Mouse (Mus musculus) natural killer cell, adult 2 months (primary cell): ENCODE data around the gene Irx3.

Experiments used
- DNase-seq, 2 experiments: peaks; one replicate each; pipeline ENCODE4 v3.0.0; 2022; ENCODE audit warnings: low spot score in 2 of 2

Irx3 gene

GRCm38 (mm10) chr8:91801241-91801811 lies 541 bp downstream of the Irx3 start:
- DNase-seq, result no peak

- no peak for DNase-seq
Measured at GRCm38 (mm10) chr8:91800523-91801240, 1.2 kb downstream of the Irx3 start.

GRCm38 (mm10) chr8:91799681-91800522 lies 2.0 kb downstream of the Irx3 start:
- DNase-seq, result no peak

GRCm38 (mm10) chr8:91799016-91799581 lies 2.8 kb downstream of the Irx3 start:
- no peak for DNase-seq

GRCm38 (mm10) chr8:91797626-91798271 lies 4.1 kb downstream of the Irx3 start:
- no peak for DNase-seq

GRCm38 (mm10) chr8:91793846-91794245 lies 8.0 kb downstream of the Irx3 start:
- no peak for DNase-seq

DNA sequence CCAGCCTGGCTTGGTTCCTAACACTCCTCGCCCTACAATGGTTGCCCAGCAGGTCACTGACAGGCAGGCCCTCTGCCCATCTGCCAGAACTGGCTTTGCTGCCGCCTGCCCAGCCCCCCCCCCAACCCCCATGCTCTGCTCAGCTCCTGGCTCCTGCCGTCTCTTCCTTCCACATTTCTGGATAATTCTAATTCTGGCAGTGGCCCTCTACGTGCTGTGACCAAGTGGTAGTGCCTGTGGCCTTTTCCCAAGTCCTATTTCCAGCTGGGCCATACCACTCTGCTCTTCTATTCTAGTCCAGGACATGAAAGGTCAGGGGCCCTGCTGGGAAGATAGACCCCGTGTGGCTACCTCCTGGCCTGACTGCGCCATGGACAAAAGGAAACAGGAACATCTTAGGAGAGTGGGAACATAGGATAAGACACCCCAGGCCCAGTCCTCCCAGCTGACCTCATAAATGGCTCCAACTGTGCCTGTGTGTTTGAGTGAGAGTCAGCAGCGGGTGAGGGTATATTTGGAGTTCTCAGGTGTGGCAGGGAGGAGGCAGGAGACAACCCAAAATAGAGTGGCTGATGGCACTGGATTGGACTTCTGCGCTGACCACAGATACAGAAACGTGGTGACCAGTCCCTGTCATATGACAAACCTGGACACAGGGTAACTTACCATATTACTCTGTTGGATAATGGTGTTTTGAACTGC lies 14.5 kb downstream of the Irx3 start:
- DNase-seq, result no peak

- no peak for DNase-seq
Measured at GRCm38 (mm10) chr8:91782940-91783339, 18.9 kb downstream of the Irx3 start.

GRCm38 (mm10) chr8:91782201-91782600 lies 19.7 kb downstream of the Irx3 start:
- DNase-seq, result no peak

- DNase-seq, result no peak
Measured at GRCm38 (mm10) chr8:91780648-91781047, 21.2 kb downstream of the Irx3 start.

- DNase-seq, result no peak
Measured at GRCm38 (mm10) chr8:91768857-91769256, 33.0 kb downstream of the Irx3 start.

DNA sequence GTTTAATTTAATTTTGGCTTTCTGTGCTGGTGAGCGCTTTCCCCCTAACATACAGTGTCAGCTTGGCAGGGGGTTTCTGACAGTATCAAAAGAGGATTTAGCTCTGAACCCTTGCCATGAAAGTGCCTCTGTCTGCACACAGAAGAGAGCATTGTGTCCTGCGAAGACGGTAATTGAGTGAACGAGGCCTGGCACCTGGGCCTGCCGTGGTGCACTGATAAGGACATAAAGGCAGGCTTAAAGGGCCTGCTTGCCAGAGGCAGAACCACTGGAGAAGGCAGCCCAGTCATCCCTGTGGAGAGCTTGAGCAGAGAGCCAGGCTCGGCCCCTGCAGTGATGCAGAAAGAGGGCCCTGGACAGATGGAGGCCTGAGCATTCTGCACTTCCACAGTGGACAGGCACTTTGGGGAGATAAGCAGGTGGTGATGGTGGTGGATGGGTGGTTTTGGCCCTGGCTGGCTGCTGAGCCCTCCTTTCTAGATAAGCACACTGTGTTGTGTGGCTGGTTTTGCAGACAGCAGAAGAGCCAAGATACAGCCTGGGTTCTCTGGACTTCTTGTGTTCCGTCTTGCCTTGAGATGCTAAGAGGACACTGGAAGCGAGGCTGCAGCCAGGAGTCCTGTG lies 36.3 kb downstream of the Irx3 start:
- no peak for DNase-seq

DNA sequence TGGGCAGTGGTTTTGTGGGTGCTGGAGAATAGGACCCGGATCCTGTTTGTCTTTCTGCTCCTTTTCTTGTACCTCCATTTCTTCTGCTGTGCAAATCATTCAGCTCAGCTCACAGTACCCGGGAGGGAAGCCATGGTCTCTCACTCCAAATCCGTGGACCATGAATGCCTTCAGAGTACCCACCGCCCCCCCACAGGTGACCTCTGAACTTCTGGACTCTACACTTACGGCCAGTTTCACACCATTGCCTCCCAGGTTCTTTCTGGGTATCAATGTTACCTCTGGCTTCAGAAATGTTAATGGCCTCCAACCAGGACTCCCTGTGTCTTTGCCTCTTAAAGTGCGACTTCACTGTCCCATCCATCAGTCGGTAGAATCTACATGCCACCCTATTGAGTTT lies 46.3 kb downstream of the Irx3 start:
- DNase-seq, result no peak

GRCm38 (mm10) chr8:91755062-91755461 lies 46.8 kb downstream of the Irx3 start:
- DNase-seq, result no peak

DNA sequence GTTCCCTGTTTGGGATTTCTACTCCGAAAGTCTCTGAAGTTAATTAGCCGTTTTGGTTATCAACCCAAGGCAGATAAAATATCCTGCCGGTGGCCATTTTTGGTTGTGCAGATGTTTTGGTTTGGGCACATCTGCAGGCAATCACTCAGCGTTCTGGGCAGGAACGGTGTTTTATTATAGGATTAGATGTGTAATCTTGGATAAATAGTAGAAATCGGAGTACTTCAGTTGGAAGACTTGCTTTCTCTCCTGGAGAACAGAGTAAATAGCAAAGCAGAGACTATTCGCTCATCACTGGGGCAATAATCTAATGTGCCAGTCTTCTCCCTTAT lies 51.1 kb downstream of the Irx3 start:
- DNase-seq, result no peak

GRCm38 (mm10) chr8:91750096-91750793 lies 51.6 kb downstream of the Irx3 start:
- no peak for DNase-seq

GRCm38 (mm10) chr8:91749412-91749811 lies 52.5 kb downstream of the Irx3 start:
- DNase-seq, result no peak
